Mouse (Mus musculus): ENCODE data around the gene Cyp3a16.
"Not testable (repeated sequence)": the region's sequence is repeated elsewhere in the genome, so short reads cannot be mapped to it uniquely, and the experiment has no call there.

Cyp3a16 gene

DNA sequence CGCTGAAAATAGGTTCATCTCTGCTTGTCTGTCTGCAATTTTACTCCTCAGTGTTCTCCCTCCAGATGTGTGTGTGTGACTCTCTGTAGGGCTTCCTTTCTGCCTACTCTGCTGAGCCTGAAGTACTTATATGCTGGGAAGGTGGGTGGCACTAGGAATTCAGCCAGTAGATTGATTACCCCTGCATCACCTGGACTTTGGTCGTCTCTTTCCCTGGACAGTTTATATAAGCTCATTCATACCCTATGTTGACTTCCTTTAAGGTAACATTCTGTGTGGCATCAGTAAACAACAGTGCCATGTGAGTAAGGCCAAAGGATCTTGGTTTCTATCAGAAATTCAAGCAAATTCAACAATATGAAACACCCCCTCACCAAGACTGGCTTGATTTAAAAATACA lies at the start of gene Cyp3a16:
TSS of gene Cyp3a16 (minus strand) at position 101 of the 400 bp plus-strand sequence.
- DNase-seq (ENCODE audit: low spot score in 2 of 2): not testable (repeated sequence)

DNA sequence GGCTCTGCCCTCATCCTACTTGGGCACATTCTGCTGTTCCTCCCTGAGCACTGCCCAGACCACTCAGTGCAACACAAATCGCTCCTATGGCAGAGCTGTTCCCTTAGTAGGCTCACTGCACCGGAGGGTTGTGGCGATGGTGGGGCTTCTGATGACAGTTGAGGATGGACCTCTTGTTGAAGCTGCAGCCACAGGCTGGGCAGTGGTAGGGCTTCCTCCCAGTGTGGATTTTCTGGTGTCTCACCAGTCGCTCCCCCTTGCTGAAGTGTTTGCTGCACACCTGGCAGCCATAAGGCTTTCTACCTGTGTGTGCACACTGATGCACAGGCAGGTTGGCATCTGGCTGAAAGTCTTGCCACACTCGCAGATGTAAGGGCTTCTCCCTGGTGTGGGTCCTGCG lies 20.8 kb upstream of the Cyp3a16 start:
- no peak for DNase-seq (ENCODE audit: low spot score in 2 of 2)

DNA sequence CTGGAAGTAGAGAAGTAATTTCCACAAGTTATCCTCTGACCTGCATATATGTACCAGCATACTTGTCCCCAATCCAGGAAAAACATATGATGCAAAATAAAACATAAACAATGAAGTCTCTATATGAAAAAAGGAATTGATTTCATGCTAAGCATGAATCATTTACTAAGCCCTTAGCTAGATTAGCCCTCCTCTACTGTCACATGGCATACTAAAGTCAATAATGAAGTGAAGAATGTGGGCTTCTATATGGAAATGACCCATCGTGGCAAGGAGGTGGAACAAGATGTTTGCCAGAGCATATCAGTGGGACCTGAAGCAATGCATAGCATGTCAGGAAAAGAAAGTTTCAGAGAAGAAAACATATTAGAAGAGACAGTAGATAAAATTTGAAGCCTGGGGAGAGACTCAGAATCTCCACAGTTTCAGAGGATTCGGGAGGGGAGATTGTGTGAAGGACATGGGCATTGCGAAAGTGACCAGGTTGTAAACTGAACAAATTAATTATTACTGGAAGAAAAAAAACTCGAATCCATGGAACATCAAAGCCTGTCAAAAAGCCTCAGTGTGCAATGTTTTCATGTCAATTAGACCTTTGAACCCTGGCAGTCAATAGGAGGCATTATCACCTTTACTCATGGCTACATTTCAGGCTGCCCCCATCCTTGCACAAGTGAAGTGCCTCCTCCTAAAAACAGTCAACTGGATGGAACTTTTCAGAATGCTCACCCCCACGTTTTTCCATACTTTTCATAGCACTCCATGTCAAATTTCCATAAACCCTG lies 5.0 kb downstream of the Cyp3a16 start:
- DNase-seq (ENCODE audit: low spot score in 2 of 2): no peak

DNA sequence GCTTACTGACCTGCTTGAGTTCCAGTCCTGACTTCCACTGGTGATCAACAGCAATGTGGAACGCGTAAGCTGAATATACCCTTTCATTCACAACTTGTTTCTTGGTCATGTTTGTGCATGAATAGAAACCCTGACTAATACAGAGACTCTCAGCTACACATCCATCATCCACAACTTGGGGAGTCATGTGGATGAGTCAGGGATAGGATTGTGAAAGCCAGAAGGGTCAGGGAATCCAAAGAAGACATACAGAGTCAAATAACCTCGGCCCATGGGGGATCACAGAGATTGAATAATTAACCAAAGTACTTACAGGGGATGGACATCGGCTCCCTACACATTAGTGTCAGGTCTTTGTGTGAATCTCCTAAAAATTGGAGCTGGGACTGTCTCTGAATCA lies 7.2 kb downstream of the Cyp3a16 start:
- no peak for DNase-seq (ENCODE audit: low spot score in 2 of 2)

DNA sequence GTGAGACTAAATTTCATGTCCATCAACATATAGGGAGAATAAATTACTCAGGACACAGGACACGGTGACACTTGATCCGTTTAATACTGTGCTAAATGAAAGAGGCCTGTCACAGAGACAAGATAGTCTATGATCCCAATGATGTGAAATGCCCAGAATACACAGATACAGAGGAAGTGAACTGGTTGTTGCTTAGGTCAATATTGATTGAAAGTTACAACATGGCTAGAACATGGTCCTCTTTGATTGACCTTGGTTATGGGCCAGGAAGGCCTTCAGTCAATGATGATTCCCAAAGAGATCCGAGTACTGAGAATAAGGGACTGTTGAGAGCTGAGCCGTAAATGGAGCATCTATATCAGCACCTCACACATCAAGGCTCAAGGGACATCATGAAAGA lies 15.1 kb downstream of the Cyp3a16 start:
- DNase-seq (ENCODE audit: low spot score in 2 of 2): no peak

DNA sequence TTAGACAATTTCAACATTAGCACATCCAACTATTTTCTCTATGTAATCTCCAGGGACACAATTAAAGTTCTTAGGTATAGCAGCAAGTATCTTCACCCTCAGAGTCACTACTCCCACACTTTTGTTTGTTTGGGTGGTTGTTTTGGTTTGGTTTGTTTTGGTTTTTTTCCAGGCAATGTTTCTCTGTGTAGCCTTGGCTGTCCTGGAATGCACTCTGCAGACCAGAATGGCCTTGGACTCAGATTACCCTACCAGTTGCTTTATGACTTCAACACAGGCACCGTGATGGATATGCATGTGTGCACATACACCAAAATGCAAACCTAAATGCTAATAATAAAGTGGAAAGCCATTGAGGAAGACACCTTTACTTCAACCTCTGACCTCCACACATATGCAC lies 35.8 kb downstream of the Cyp3a16 start:
- DNase-seq (ENCODE audit: low spot score in 2 of 2): no peak

DNA sequence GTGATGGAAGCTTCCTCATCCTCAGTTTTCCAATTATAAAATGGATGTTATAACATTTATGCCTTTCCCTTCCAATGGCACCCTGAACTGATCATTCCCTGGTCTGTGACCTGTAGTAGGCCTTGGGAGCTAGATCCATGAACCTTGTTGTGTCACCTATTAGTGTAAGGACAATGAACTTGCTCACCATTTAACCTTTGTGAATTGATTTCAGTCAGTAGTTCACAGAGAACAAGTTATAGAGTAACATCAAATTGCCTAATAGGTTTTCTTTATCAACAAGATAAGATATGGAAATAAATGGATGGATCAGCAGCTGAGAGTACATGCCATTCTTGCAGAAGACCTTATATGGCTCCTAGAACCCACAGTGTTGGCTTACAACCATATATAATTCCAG lies 38.5 kb downstream of the Cyp3a16 start:
- DNase-seq (ENCODE audit: low spot score in 2 of 2): no peak

DNA sequence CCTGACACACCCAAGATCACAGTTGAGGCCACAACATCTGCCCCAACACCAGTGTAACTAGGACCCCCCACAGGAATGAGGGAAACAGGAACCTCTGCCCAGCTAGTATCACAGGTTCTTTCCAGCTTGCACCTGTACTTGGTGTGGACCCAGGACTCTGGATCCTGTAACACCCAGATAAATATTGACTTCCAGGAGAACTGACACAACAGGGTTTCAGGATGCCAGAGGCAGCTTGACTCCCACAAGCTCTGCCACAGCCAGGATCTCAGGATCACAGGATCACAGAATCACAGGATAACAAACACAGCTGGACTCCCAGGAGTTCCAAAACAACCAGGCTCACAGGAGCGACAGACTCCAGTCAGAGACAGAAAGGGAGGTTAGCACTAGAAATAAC lies 47.2 kb downstream of the Cyp3a16 start:
- no peak for DNase-seq (ENCODE audit: low spot score in 2 of 2)

DNA sequence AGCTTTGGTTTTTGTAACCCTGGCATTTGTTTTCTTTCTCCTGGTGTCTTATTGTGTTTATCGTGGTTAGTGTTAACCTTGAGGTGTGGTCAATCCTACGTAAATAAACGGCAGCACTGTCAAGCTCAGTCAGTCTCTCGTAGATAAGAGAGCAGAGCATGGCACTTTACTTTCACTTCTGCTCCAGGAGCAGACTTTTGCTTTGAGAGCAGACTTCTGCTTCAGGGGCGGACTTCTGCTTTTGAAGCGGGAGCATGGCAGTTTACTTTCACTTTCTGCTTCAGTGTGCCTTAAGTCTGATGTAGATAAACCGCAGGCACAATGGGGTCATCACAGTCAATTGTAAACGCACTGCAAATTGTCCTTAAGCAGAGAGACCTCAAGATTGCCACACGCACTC lies 54.1 kb downstream of the Cyp3a16 start:
- not testable (repeated sequence) for DNase-seq (ENCODE audit: low spot score in 2 of 2)
